Mouse (Mus musculus): ENCODE measurements at regions not wholly inside any gene's neighbourhood (a gene's known extent, or its start where the extent isn't known, plus 50 kb on each side); places are given as distances from the start of the nearest gene placed in this dataset.

GRCm38 (mm10) chr10:8968276-8968923 lies 82.5 kb upstream of the Sash1 start:
- no peak for DNase-seq
- no peak overlapping the region for H3K9ac ChIP-seq (replicated peaks)
- no peak for TF ChIP-seq EP300 (IDR thresholded peaks at IDR 0.05; ENCODE audit: low read depth)
- TF ChIP-seq CTCF (IDR thresholded peaks at IDR 0.05; ENCODE audit: low read depth), result no peak
- no peak for ATAC-seq
- no peak overlapping the region for H3K4me2 ChIP-seq (ENCODE audit: low read depth, low read length)
- H3K27ac ChIP-seq (ENCODE audit: low read depth), result 0 out of 2 replicates have a peak overlapping the region, but pooled peaks have one; percentile 24
- H3K4me3 ChIP-seq (ENCODE audit: low read depth, low read length), result no peak overlapping the region
- H3K4me1 ChIP-seq (ENCODE audit: insufficient read depth), result no peaks in the 10 kb centered on the region
- no peaks in the 10 kb centered on the region for H3K9me3 ChIP-seq (ENCODE audit: low read length)
- 42% methylated on average over 8 of the region's 8 CpGs for WGBS (ENCODE audit: insufficient replicate concordance)
- no peaks in the 10 kb centered on the region for H3K36me3 ChIP-seq (replicated peaks; ENCODE audit: insufficient read depth, low read length)
- no peaks in the 10 kb centered on the region for H3K27me3 ChIP-seq (ENCODE audit: insufficient read depth, low read length)

GRCm38 (mm10) chr10:8962921-8963320 lies 77.1 kb upstream of the Sash1 start:
- no peaks in the 10 kb centered on the region for H3K4me1 ChIP-seq (ENCODE audit: insufficient read depth)
- WGBS (ENCODE audit: insufficient replicate concordance), result 66% methylated on average over 5 of the region's 5 CpGs
- no peak overlapping the region for H3K9ac ChIP-seq (replicated peaks)
- no peaks in the 10 kb centered on the region for H3K36me3 ChIP-seq (replicated peaks; ENCODE audit: insufficient read depth, low read length)
- no peak overlapping the region for H3K4me2 ChIP-seq (ENCODE audit: low read depth, low read length)
- no peaks in the 10 kb centered on the region for H3K27me3 ChIP-seq (ENCODE audit: insufficient read depth, low read length)
- no peaks in the 10 kb centered on the region for H3K9me3 ChIP-seq (ENCODE audit: low read length)
- H3K27ac ChIP-seq (ENCODE audit: low read depth), result no peak overlapping the region
- TF ChIP-seq EP300 (IDR thresholded peaks at IDR 0.05; ENCODE audit: low read depth) (no peak), CTCF (IDR thresholded peaks at IDR 0.05; ENCODE audit: low read depth) (no peak)
- ATAC-seq, result no peak
- DNase-seq, result no peak
- no peak overlapping the region for H3K4me3 ChIP-seq (ENCODE audit: low read depth, low read length)

- TF ChIP-seq CTCF (IDR thresholded peaks at IDR 0.05; ENCODE audit: low read depth), result no peak
- TF ChIP-seq EP300 (IDR thresholded peaks at IDR 0.05; ENCODE audit: low read depth), result no peak
- Histone ChIP-seq H3K9me3 (ENCODE audit: low read length) (no peaks in the 10 kb centered on the region), H3K27me3 (ENCODE audit: insufficient read depth, low read length) (no peaks in the 10 kb centered on the region), H3K4me2 (ENCODE audit: low read depth, low read length) (no peak overlapping the region), H3K4me1 (ENCODE audit: insufficient read depth) (no peaks in the 10 kb centered on the region), H3K36me3 (replicated peaks; ENCODE audit: insufficient read depth, low read length) (no peaks in the 10 kb centered on the region), H3K9ac (replicated peaks) (no peak overlapping the region), H3K4me3 (ENCODE audit: low read depth, low read length) (no peak overlapping the region), H3K27ac (ENCODE audit: low read depth) (no peak overlapping the region)
- ATAC-seq (no peak), DNase-seq (no peak)
- 75% methylated on average over 10 of the region's 10 CpGs for WGBS (ENCODE audit: insufficient replicate concordance)
Measured at GRCm38 (mm10) chr10:8960964-8961675, 75.2 kb upstream of the Sash1 start.

DNA sequence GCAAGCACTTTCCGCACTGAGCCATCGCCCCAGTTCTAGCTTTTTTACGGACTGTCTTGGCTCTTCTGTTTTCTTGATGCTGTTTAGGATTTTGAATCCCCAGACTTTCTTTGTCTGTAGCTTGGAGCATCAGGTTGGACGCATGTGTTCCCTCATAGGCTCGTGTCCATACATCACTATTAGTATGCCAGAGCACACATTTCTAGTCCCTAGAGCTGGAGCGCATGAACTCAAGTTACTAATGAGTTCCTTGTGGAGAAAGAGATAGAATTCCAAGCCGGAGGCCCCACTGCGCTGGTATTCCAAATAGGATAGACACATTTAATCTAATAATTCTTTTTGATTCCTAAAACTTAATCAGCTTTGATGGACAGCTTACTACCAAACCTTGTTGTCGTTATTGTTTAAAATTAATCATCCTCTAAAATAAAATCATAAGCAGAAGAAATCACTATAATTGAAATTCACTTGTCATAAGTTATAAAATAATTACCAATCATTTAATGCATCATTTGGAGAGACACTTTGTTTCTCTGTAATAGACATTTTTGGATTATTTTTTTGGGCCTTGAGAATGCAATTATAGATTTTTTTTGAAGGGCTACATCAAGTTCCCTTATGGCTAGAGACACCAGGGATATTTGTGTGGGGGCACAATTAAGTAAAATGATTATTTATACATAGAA lies 74.5 kb upstream of the Sash1 start:
- no peaks in the 10 kb centered on the region for H3K4me1 ChIP-seq (ENCODE audit: insufficient read depth)
- no peak overlapping the region for H3K27ac ChIP-seq (ENCODE audit: low read depth)
- H3K9me3 ChIP-seq (ENCODE audit: low read length), result no peaks in the 10 kb centered on the region
- H3K4me3 ChIP-seq (ENCODE audit: low read depth, low read length), result no peak overlapping the region
- no peaks in the 10 kb centered on the region for H3K27me3 ChIP-seq (ENCODE audit: insufficient read depth, low read length)
- WGBS (ENCODE audit: insufficient replicate concordance), result 83% methylated on average over 9 of the region's 9 CpGs
- H3K36me3 ChIP-seq (replicated peaks; ENCODE audit: insufficient read depth, low read length), result no peaks in the 10 kb centered on the region
- no peak overlapping the region for H3K4me2 ChIP-seq (ENCODE audit: low read depth, low read length)
- DNase-seq (no peak), ATAC-seq (no peak)
- TF ChIP-seq CTCF (IDR thresholded peaks at IDR 0.05; ENCODE audit: low read depth), result no peak
- no peak for TF ChIP-seq EP300 (IDR thresholded peaks at IDR 0.05; ENCODE audit: low read depth)
- H3K9ac ChIP-seq (replicated peaks), result no peak overlapping the region

- H3K9me3 ChIP-seq (ENCODE audit: low read length), result no peaks in the 10 kb centered on the region
- no peak overlapping the region for H3K4me2 ChIP-seq (ENCODE audit: low read depth, low read length)
- H3K9ac ChIP-seq (replicated peaks), result no peak overlapping the region
- WGBS (ENCODE audit: insufficient replicate concordance), result 24% methylated on average over 6 of the region's 6 CpGs
- DNase-seq (no peak), ATAC-seq (no peak)
- H3K27me3 ChIP-seq (ENCODE audit: insufficient read depth, low read length), result no peaks in the 10 kb centered on the region
- H3K27ac ChIP-seq (ENCODE audit: low read depth), result no peak overlapping the region
- TF ChIP-seq CTCF (IDR thresholded peaks at IDR 0.05; ENCODE audit: low read depth) (no peak), EP300 (IDR thresholded peaks at IDR 0.05; ENCODE audit: low read depth) (no peak)
- no peaks in the 10 kb centered on the region for H3K4me1 ChIP-seq (ENCODE audit: insufficient read depth)
- H3K4me3 ChIP-seq (ENCODE audit: low read depth, low read length), result no peak overlapping the region
- no peaks in the 10 kb centered on the region for H3K36me3 ChIP-seq (replicated peaks; ENCODE audit: insufficient read depth, low read length)
Measured at GRCm38 (mm10) chr10:8955499-8956211, 69.8 kb upstream of the Sash1 start.

DNA sequence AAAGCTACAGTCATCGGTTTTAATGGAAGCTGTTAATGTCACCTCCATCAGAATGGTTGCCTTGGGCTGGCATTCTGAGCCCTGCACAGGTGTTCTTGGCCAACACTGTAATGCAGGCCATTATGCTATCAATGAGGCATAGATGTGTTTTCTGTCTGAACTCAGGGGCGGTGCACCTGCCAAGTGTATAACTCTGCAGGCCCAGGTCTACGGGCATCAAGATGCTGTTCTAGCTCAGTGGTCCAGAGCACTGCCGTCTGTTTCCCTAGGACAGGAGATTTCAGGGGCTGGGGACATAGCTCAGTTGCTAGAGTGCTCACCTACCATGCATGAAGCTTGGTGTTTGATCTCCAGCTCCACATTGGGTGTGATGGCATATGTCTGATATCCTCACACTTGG lies 68.1 kb upstream of the Sash1 start:
- H3K9me3 ChIP-seq (ENCODE audit: low read length), result no peaks in the 10 kb centered on the region
- no peak for ATAC-seq

More for the DNA sequence above, 68.1 kb upstream of the Sash1 start:
- 61% methylated on average over 4 of the region's 4 CpGs for WGBS (ENCODE audit: insufficient replicate concordance)
- Histone ChIP-seq H3K9ac (replicated peaks) (no peak overlapping the region), H3K4me1 (ENCODE audit: insufficient read depth) (no peaks in the 10 kb centered on the region), H3K36me3 (replicated peaks; ENCODE audit: insufficient read depth, low read length) (no peaks in the 10 kb centered on the region), H3K27ac (ENCODE audit: low read depth) (no peak overlapping the region), H3K4me3 (ENCODE audit: low read depth, low read length) (no peak overlapping the region), H3K27me3 (ENCODE audit: insufficient read depth, low read length) (no peaks in the 10 kb centered on the region), H3K4me2 (ENCODE audit: low read depth, low read length) (no peak overlapping the region)
- DNase-seq, result no peak
- no peak for TF ChIP-seq EP300 (IDR thresholded peaks at IDR 0.05; ENCODE audit: low read depth)
- TF ChIP-seq CTCF (IDR thresholded peaks at IDR 0.05; ENCODE audit: low read depth), result no peak

All from liver, postnatal 0 days (tissue).